Mouse (Mus musculus): Measurements from ENCODE around the gene Zdbf2. TPM values are rescaled to one million over a fixed set of nuclear protein-coding genes. Genes with fewer than 3 reads are reported as not detected.

Gene Zdbf2
- polyA plus RNA-seq, 1 experiment, result not detected

- H3K4me3 ChIP-seq (ENCODE audit: low read depth, low read length), result no peak overlapping the region
- no peak for TF ChIP-seq CTCF (IDR thresholded peaks at IDR 0.05; ENCODE audit: extremely low read depth, insufficient read length, insufficient replicate concordance, low read depth, low read length)
- no peak for TF ChIP-seq POLR2A (IDR thresholded peaks at IDR 0.05; ENCODE audit: low read depth, low read length)
- no peak overlapping the region for H3K27ac ChIP-seq (ENCODE audit: insufficient read depth, low read depth, low read length)
- no peaks in the 10 kb centered on the region for H3K36me3 ChIP-seq (ENCODE audit: control insufficient read depth, insufficient read depth, low read length)
- WGBS, result 20% methylated on average over 4 of the region's 4 CpGs
- no peaks in the 10 kb centered on the region for H3K4me1 ChIP-seq (ENCODE audit: control insufficient read depth, insufficient read depth, insufficient read length, low read length)
- peaks cover 19% of the 10 kb centered on the region for H3K27me3 ChIP-seq (ENCODE audit: control insufficient read depth, insufficient read depth, low read length)
Measured at GRCm38 (mm10) chr1:63255101-63255500, 18.0 kb upstream of the Zdbf2 start.

GRCm38 (mm10) chr1:63256083-63256482 is 17.0 kb upstream of the Zdbf2 start:
- H3K4me1 ChIP-seq (ENCODE audit: control insufficient read depth, insufficient read depth, insufficient read length, low read length), result no peaks in the 10 kb centered on the region
- H3K36me3 ChIP-seq (ENCODE audit: control insufficient read depth, insufficient read depth, low read length), result no peaks in the 10 kb centered on the region
- TF ChIP-seq CTCF (IDR thresholded peaks at IDR 0.05; ENCODE audit: extremely low read depth, insufficient read length, insufficient replicate concordance, low read depth, low read length) (no peak), POLR2A (IDR thresholded peaks at IDR 0.05; ENCODE audit: low read depth, low read length) (no peak)
- no peak overlapping the region for H3K27ac ChIP-seq (ENCODE audit: insufficient read depth, low read depth, low read length)
- H3K4me3 ChIP-seq (ENCODE audit: low read depth, low read length), result no peak overlapping the region
- peaks cover 18% of the 10 kb centered on the region; the same call in 1 of the 2 replicates for H3K27me3 ChIP-seq (ENCODE audit: control insufficient read depth, insufficient read depth, low read length)
- 29% methylated on average over 5 of the region's 5 CpGs for WGBS

- Histone ChIP-seq H3K4me3 (ENCODE audit: low read depth, low read length) (no peak overlapping the region), H3K36me3 (ENCODE audit: control insufficient read depth, insufficient read depth, low read length) (no peaks in the 10 kb centered on the region), H3K27ac (ENCODE audit: insufficient read depth, low read depth, low read length) (no peak overlapping the region), H3K27me3 (ENCODE audit: control insufficient read depth, insufficient read depth, low read length) (peaks cover 11% of the 10 kb centered on the region), H3K4me1 (ENCODE audit: control insufficient read depth, insufficient read depth, insufficient read length, low read length) (no peaks in the 10 kb centered on the region)
- WGBS, result 48% methylated on average over 2 of the region's 2 CpGs
- no peak for TF ChIP-seq CTCF (IDR thresholded peaks at IDR 0.05; ENCODE audit: extremely low read depth, insufficient read length, insufficient replicate concordance, low read depth, low read length)
- TF ChIP-seq POLR2A (IDR thresholded peaks at IDR 0.05; ENCODE audit: low read depth, low read length), result no peak
Measured at GRCm38 (mm10) chr1:63258501-63258900, 14.6 kb upstream of the Zdbf2 start.

GRCm38 (mm10) chr1:63259271-63259830 is 13.7 kb upstream of the Zdbf2 start:
- Histone ChIP-seq H3K4me3 (ENCODE audit: low read depth, low read length) (no peak overlapping the region), H3K4me1 (ENCODE audit: control insufficient read depth, insufficient read depth, insufficient read length, low read length) (no peaks in the 10 kb centered on the region), H3K27me3 (ENCODE audit: control insufficient read depth, insufficient read depth, low read length) (peaks cover 12% of the 10 kb centered on the region), H3K36me3 (ENCODE audit: control insufficient read depth, insufficient read depth, low read length) (no peaks in the 10 kb centered on the region), H3K27ac (ENCODE audit: insufficient read depth, low read depth, low read length) (no peak overlapping the region)
- TF ChIP-seq POLR2A (IDR thresholded peaks at IDR 0.05; ENCODE audit: low read depth, low read length) (no peak), CTCF (IDR thresholded peaks at IDR 0.05; ENCODE audit: extremely low read depth, insufficient read length, insufficient replicate concordance, low read depth, low read length) (no peak)
- 47% methylated on average over 11 of the region's 11 CpGs for WGBS

- Histone ChIP-seq H3K27me3 (ENCODE audit: control insufficient read depth, insufficient read depth, low read length) (peaks cover 13% of the 10 kb centered on the region), H3K4me1 (ENCODE audit: control insufficient read depth, insufficient read depth, insufficient read length, low read length) (no peaks in the 10 kb centered on the region), H3K27ac (ENCODE audit: insufficient read depth, low read depth, low read length) (no peak overlapping the region), H3K4me3 (ENCODE audit: low read depth, low read length) (no peak overlapping the region), H3K36me3 (ENCODE audit: control insufficient read depth, insufficient read depth, low read length) (no peaks in the 10 kb centered on the region)
- WGBS, result 47% methylated on average over 17 of the region's 17 CpGs
- TF ChIP-seq POLR2A (IDR thresholded peaks at IDR 0.05; ENCODE audit: low read depth, low read length) (no peak), CTCF (IDR thresholded peaks at IDR 0.05; ENCODE audit: extremely low read depth, insufficient read length, insufficient replicate concordance, low read depth, low read length) (no peak)
Measured at GRCm38 (mm10) chr1:63259916-63260741, 12.9 kb upstream of the Zdbf2 start.

- Histone ChIP-seq H3K27me3 (ENCODE audit: control insufficient read depth, insufficient read depth, low read length) (peaks cover 9% of the 10 kb centered on the region), H3K27ac (ENCODE audit: insufficient read depth, low read depth, low read length) (no peak overlapping the region), H3K36me3 (ENCODE audit: control insufficient read depth, insufficient read depth, low read length) (no peaks in the 10 kb centered on the region), H3K4me1 (ENCODE audit: control insufficient read depth, insufficient read depth, insufficient read length, low read length) (no peaks in the 10 kb centered on the region), H3K4me3 (ENCODE audit: low read depth, low read length) (no peak overlapping the region)
- 50% methylated on average over 5 of the region's 5 CpGs for WGBS
- TF ChIP-seq CTCF (IDR thresholded peaks at IDR 0.05; ENCODE audit: extremely low read depth, insufficient read length, insufficient replicate concordance, low read depth, low read length) (no peak), POLR2A (IDR thresholded peaks at IDR 0.05; ENCODE audit: low read depth, low read length) (no peak)
Measured at GRCm38 (mm10) chr1:63260742-63261033, 12.4 kb upstream of the Zdbf2 start.

- no peak overlapping the region for H3K4me3 ChIP-seq (ENCODE audit: low read depth, low read length)
- H3K4me1 ChIP-seq (ENCODE audit: control insufficient read depth, insufficient read depth, insufficient read length, low read length), result no peaks in the 10 kb centered on the region
- H3K36me3 ChIP-seq (ENCODE audit: control insufficient read depth, insufficient read depth, low read length), result no peaks in the 10 kb centered on the region
- H3K27ac ChIP-seq (ENCODE audit: insufficient read depth, low read depth, low read length), result no peak overlapping the region
- WGBS, result 47% methylated on average over 17 of the region's 17 CpGs
- TF ChIP-seq CTCF (IDR thresholded peaks at IDR 0.05; ENCODE audit: extremely low read depth, insufficient read length, insufficient replicate concordance, low read depth, low read length) (no peak), POLR2A (IDR thresholded peaks at IDR 0.05; ENCODE audit: low read depth, low read length) (no peak)
- peaks cover 10% of the 10 kb centered on the region for H3K27me3 ChIP-seq (ENCODE audit: control insufficient read depth, insufficient read depth, low read length)
Measured at GRCm38 (mm10) chr1:63261041-63261590, 11.9 kb upstream of the Zdbf2 start.

Measured in small intestine, adult 2 months (tissue).